17 mouse cellular contexts compared by ENCODE assay signal in genomic region chr4:119957970-119958369, GRCm38 (mm10).
"Had no signal": no experiment of that assay in that cellular context is flagged by ENCODE, and none has a peak within 500 bp of the region (broad histone marks: within the 10 kb centered on the region; RNA-seq: fewer than 3 reads in every experiment).

No protein-coding gene starts in this region.

- ATAC-seq: liver, embryonic 12.5 days; liver, postnatal 0 days; lung, postnatal 0 days; midbrain, embryonic 13.5 days; midbrain, embryonic 15.5 days; midbrain, embryonic 16.5 days had no signal

- DNase-seq: left cerebral cortex, postnatal 4 days; liver; liver, embryonic 13.5 days; liver, postnatal 0 days; lung, adult 18-20 months; lung, adult 2 months; lung, embryonic 14.5 days; lung, postnatal 10 days; lung, postnatal 14 days; lung, postnatal 36 days; lung, postnatal 4 days; midbrain, embryonic 14.5 days had no signal
